Mouse (Mus musculus): ENCODE measurements around the gene Ifitm6. TPM values are rescaled to one million over a fixed set of nuclear protein-coding genes. Genes with fewer than 3 reads are reported as not detected.
A peak's percentile ranks its signal among the peaks of the same experiment; 100 is the strongest.
"Not testable (repeated sequence)": the region's sequence is repeated elsewhere in the genome, so short reads cannot be mapped to it uniquely, and the experiment has no call there.

Gene Ifitm6
- polyA plus RNA-seq, 1 experiment from 2014 or later = 7.4 TPM

GRCm38 (mm10) chr7:141051060-141051685 lies 33.4 kb upstream of the Ifitm6 start:
- WGBS (ENCODE audit: missing documents) = 86% methylated on average over 15 of the region's 17 CpGs
- H3K36me3 ChIP-seq (ENCODE audit: inconsistent target) = no peaks in the 10 kb centered on the region
- H3K79me2 ChIP-seq (ENCODE audit: inconsistent target) = no peaks in the 10 kb centered on the region
- H3K27ac ChIP-seq = no peak overlapping the region
- H3K4me3 ChIP-seq (ENCODE audit: inconsistent target) = no peak overlapping the region

GRCm38 (mm10) chr7:141049326-141049725 lies 31.6 kb upstream of the Ifitm6 start:
- Histone ChIP-seq H3K36me3 (ENCODE audit: inconsistent target) (no peaks in the 10 kb centered on the region), H3K4me3 (ENCODE audit: inconsistent target) (no peak overlapping the region), H3K79me2 (ENCODE audit: inconsistent target) (no peaks in the 10 kb centered on the region), H3K27ac (no peak overlapping the region)
- WGBS (ENCODE audit: missing documents) = 85% methylated on average over 2 of the region's 2 CpGs

GRCm38 (mm10) chr7:141048226-141049218 lies 30.8 kb upstream of the Ifitm6 start:
- H3K79me2 ChIP-seq (ENCODE audit: inconsistent target) = no peaks in the 10 kb centered on the region
- no peaks in the 10 kb centered on the region for H3K36me3 ChIP-seq (ENCODE audit: inconsistent target)
- H3K27ac ChIP-seq = peak overlapping the region; percentile 46
- H3K4me3 ChIP-seq (ENCODE audit: inconsistent target) = peak overlapping the region; percentile 11; the same call in 1 of the 2 replicates
- WGBS (ENCODE audit: missing documents) = 3% methylated on average over 21 of the region's 21 CpGs

- no peaks in the 10 kb centered on the region for H3K79me2 ChIP-seq (ENCODE audit: inconsistent target)
- H3K27ac ChIP-seq = peak overlapping the region; percentile 46
- WGBS (ENCODE audit: missing documents) = 25% methylated on average over 14 of the region's 19 CpGs
- no peaks in the 10 kb centered on the region for H3K36me3 ChIP-seq (ENCODE audit: inconsistent target)
- peak overlapping the region; percentile 11; the same call in 1 of the 2 replicates for H3K4me3 ChIP-seq (ENCODE audit: inconsistent target)
Observed at GRCm38 (mm10) chr7:141047581-141048225, 30.0 kb upstream of the Ifitm6 start.

GRCm38 (mm10) chr7:141046931-141047580 lies 29.3 kb upstream of the Ifitm6 start:
- Histone ChIP-seq H3K79me2 (ENCODE audit: inconsistent target) (no peaks in the 10 kb centered on the region), H3K36me3 (ENCODE audit: inconsistent target) (no peaks in the 10 kb centered on the region), H3K4me3 (ENCODE audit: inconsistent target) (no peak overlapping the region), H3K27ac (no peak overlapping the region)
- 36% methylated on average over 6 of the region's 6 CpGs for WGBS (ENCODE audit: missing documents)

GRCm38 (mm10) chr7:141042539-141042938 lies 24.8 kb upstream of the Ifitm6 start:
- no peak overlapping the region for H3K27ac ChIP-seq
- H3K36me3 ChIP-seq (ENCODE audit: inconsistent target) = no peaks in the 10 kb centered on the region
- H3K4me3 ChIP-seq (ENCODE audit: inconsistent target) = no peak overlapping the region
- 91% methylated on average over 4 of the region's 4 CpGs for WGBS (ENCODE audit: missing documents)
- no peaks in the 10 kb centered on the region for H3K79me2 ChIP-seq (ENCODE audit: inconsistent target)

- no peaks in the 10 kb centered on the region for H3K79me2 ChIP-seq (ENCODE audit: inconsistent target)
- H3K4me3 ChIP-seq (ENCODE audit: inconsistent target) = no peak overlapping the region
- no peak overlapping the region for H3K27ac ChIP-seq
- 36% methylated on average over 5 of the region's 5 CpGs for WGBS (ENCODE audit: missing documents)
- H3K36me3 ChIP-seq (ENCODE audit: inconsistent target) = no peaks in the 10 kb centered on the region
Observed at GRCm38 (mm10) chr7:141041661-141042060, 23.9 kb upstream of the Ifitm6 start.

- Histone ChIP-seq H3K4me3 (ENCODE audit: inconsistent target) (no peak overlapping the region), H3K27ac (no peak overlapping the region), H3K79me2 (ENCODE audit: inconsistent target) (no peaks in the 10 kb centered on the region), H3K36me3 (ENCODE audit: inconsistent target) (no peaks in the 10 kb centered on the region)
- 83% methylated on average over 6 of the region's 9 CpGs for WGBS (ENCODE audit: missing documents)
Observed at GRCm38 (mm10) chr7:141040867-141041606, 23.3 kb upstream of the Ifitm6 start.

GRCm38 (mm10) chr7:141039386-141040107 lies 21.8 kb upstream of the Ifitm6 start:
- 98% methylated on average over 4 of the region's 4 CpGs for WGBS (ENCODE audit: missing documents)
- Histone ChIP-seq H3K79me2 (ENCODE audit: inconsistent target) (no peaks in the 10 kb centered on the region), H3K36me3 (ENCODE audit: inconsistent target) (no peaks in the 10 kb centered on the region), H3K27ac (no peak overlapping the region), H3K4me3 (ENCODE audit: inconsistent target) (no peak overlapping the region)

- no peak overlapping the region for H3K27ac ChIP-seq
- H3K36me3 ChIP-seq (ENCODE audit: inconsistent target) = no peaks in the 10 kb centered on the region
- no peaks in the 10 kb centered on the region for H3K79me2 ChIP-seq (ENCODE audit: inconsistent target)
- 55% methylated on average over 18 of the region's 21 CpGs for WGBS (ENCODE audit: missing documents)
- H3K4me3 ChIP-seq (ENCODE audit: inconsistent target) = no peak overlapping the region
Observed at GRCm38 (mm10) chr7:141038090-141039032, 20.6 kb upstream of the Ifitm6 start.

- not testable (repeated sequence) for H3K27ac ChIP-seq; H3K36me3 ChIP-seq (ENCODE audit: inconsistent target)
- no CpG with 5 or more reads among the region's 2 CpGs for WGBS (ENCODE audit: missing documents)
Observed at GRCm38 (mm10) chr7:141036624-141037023, 18.9 kb upstream of the Ifitm6 start.

GRCm38 (mm10) chr7:141032458-141033167 lies 14.9 kb upstream of the Ifitm6 start:
- no peaks in the 10 kb centered on the region for H3K79me2 ChIP-seq (ENCODE audit: inconsistent target)
- H3K36me3 ChIP-seq (ENCODE audit: inconsistent target) = no peaks in the 10 kb centered on the region
- H3K27ac ChIP-seq = no peak overlapping the region
- no peak overlapping the region for H3K4me3 ChIP-seq (ENCODE audit: inconsistent target)
- 96% methylated on average over 9 of the region's 9 CpGs for WGBS (ENCODE audit: missing documents)

More at GRCm38 (mm10) chr7:141036624-141037023, 18.9 kb upstream of the Ifitm6 start:
- H3K4me3 ChIP-seq (ENCODE audit: inconsistent target); H3K79me2 ChIP-seq (ENCODE audit: inconsistent target): not testable (repeated sequence)

Data from macrophage (primary cell).